In the genomic region with DNA sequence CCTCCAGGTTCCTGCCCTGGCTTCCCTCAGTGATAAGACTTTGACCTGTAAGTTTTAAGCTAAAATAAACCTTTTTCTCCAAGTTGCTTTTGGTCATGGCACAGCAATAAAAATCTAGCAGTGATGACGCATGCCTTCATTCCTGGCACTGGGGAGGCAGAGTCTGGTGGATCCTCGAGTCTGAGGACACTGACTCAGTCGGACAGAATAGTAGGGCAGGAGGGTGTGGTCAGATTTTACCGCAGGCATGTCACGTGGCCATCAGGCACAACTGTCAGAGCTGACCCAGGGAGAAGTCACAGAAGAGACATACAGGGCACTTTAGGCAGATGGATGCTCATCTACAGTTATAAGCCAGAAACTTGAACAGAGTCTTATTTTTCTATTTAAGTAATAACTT, we compare ENCODE assay signal across 13 mouse cellular contexts. TPM values are rescaled to one million over a fixed set of nuclear protein-coding genes. Genes with fewer than 3 reads are reported as not detected.
DNase-seq lines count a peak whose midpoint lies in the region; TF ChIP-seq lines count a peak whose summit lies in the region.
"Had no signal": no experiment of that assay in that cellular context is flagged by ENCODE, and none has a peak within 500 bp of the region (broad histone marks: within the 10 kb centered on the region; RNA-seq: fewer than 3 reads in every experiment).

No protein-coding gene starts in this region.

- H3K4me3 ChIP-seq in spleen, adult 2 months (ENCODE audit: extremely low read depth, insufficient read depth, insufficient read length): no peak overlapping the region

- H3K27me3 ChIP-seq in spleen, adult 2 months (ENCODE audit: control insufficient read depth, insufficient read depth, low read length): no peaks in the 10 kb centered on the region

- TF ChIP-seq CTCF in spleen, adult 2 months (IDR thresholded peaks at IDR 0.05; ENCODE audit: extremely low read depth, insufficient read depth, insufficient read length, insufficient replicate concordance): no peak

- WGBS in spleen, adult 2 months: 42% methylated on average over 5 of the region's 5 CpGs

- H3K4me1 ChIP-seq in spleen, adult 2 months (ENCODE audit: control insufficient read depth, insufficient read depth, insufficient read length): peaks cover 6% of the 10 kb centered on the region; the same call in 1 of the 2 replicates

- peak overlapping the region; percentile 62 for H3K27ac ChIP-seq in spleen, adult 2 months (ENCODE audit: insufficient read depth, low read length)
- H3K27ac ChIP-seq: hindbrain, postnatal 0 days; kidney, postnatal 0 days had no signal

- no peaks in the 10 kb centered on the region for H3K36me3 ChIP-seq in spleen, adult 2 months (ENCODE audit: control insufficient read depth, insufficient read depth, low read length)

- no peak for DNase-seq in spleen, adult 2 months (ENCODE audit: low read depth in 1 of 2, low spot score in 2 of 2)
- no peak for DNase-seq in spleen, postnatal 14 days (ENCODE audit: low spot score in 2 of 2)
- DNase-seq in Muller cell, postnatal 12 days (ENCODE audit: inconsistent ontology term): peak; percentile 53
- peak; percentile 76 to 85 for DNase-seq in adrenal gland, postnatal 36 days
- peak; percentile 24 for DNase-seq in skeletal muscle tissue, adult 2 months (ENCODE audit: low read depth, low spot score)
- DNase-seq in kidney, postnatal 4 days: no peak
- DNase-seq in frontal cortex, postnatal 36 days (ENCODE audit: low spot score in 2 of 2): no peak
- DNase-seq: embryo, embryonic 11 days; gastrocnemius, postnatal 14 days; right cerebral cortex, postnatal 4 days; thymus, adult 18-20 months had no signal

- TF ChIP-seq POLR2A in spleen, adult 2 months (IDR thresholded peaks at IDR 0.05; ENCODE audit: low read depth, low read length): no peak

RNA-seq across cellular contexts. Expression of gene Cdc14b, which starts 22.9 kb away (rescaled TPM):
- 1.5 and 1.8 TPM in 2 replicates for polyA plus RNA-seq in spleen, adult 2 months (2012; rRNA removed)
- 10 to 100 TPM in 1 of 2 experiments, 1 to 10 TPM in 1; 9.9 to 11.3 TPM for total RNA-seq in adrenal gland, postnatal 36 days (2021)

Comparison
In these comparisons a context has a peak if more than half of its experiments do, and no peak if none do; other contexts are left out.
1. DNase-seq: peak in Muller cell, postnatal 12 days (single experiment), adrenal gland, postnatal 36 days (2 of 2) and skeletal muscle tissue, adult 2 months (single experiment); none in spleen, adult 2 months (0 of 2), spleen, postnatal 14 days (0 of 2), kidney, postnatal 4 days (0 of 2) and frontal cortex, postnatal 36 days (0 of 2).